Mouse (Mus musculus): ENCODE results near the gene Rela.

The Rela gene

DNA sequence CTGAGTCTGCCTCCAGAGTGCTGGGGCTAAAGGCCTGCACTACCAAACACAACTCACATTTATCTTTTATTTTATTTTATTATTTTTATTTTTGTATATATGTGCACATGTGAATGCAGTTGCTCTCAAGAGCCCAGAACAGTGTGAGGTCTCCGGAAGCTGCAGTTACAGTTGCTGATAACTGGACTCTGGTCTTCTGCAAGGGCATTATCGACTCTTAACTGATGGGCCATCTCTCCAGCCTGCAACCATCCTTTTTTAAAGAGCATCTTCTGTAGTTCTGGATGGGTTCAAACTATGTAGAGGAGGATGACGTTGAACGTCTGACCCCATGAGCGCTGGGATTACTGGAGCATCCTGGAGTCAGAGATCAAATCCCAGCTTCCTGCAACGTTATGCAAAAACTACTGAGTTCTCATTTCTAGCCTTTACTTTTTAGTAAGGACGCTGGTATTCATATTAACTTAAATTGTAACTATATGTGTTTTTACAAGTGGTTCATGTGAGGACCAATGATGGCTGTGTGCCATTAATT, 1.2 kb upstream of the Rela start:
- in situ Hi-C loops (cut with MboI, MseI) = no loop called here

- in situ Hi-C loops (cut with MboI, MseI) = no loop called here
Observed at GRCm38 (mm10) chr19:5636571-5637041, 677 bp upstream of the Rela start.

DNA sequence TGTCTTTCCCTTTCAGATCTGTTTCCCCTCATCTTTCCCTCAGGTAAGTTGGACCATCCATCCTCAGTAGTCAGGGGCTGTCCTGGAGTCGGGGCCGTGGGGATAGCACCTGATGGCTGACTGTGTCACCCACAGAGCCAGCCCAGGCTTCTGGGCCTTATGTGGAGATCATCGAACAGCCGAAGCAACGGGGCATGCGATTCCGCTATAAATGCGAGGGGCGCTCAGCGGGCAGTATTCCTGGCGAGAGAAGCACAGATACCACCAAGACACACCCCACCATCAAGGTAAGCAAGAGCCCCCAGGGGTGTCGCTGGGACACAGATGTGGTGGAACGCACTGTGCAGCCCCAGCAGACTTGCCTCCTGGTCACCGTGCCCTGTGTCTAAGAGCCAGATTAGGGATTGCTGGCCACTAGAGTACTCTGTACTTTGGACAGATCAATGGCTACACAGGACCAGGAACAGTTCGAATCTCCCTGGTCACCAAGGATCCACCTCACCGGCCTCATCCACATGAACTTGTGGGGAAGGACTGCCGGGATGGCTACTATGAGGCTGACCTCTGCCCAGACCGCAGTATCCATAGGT, 1.2 kb downstream of the Rela start:
- in situ Hi-C loops (cut with MboI, MseI) = no loop called here

- in situ Hi-C loops (cut with MboI, MseI) = no loop called here
Observed at GRCm38 (mm10) chr19:5640339-5640738, 3.1 kb downstream of the Rela start.

- in situ Hi-C loops (cut with MboI, MseI) = no loop called here
Observed at GRCm38 (mm10) chr19:5641021-5641420, 3.7 kb downstream of the Rela start.

DNA sequence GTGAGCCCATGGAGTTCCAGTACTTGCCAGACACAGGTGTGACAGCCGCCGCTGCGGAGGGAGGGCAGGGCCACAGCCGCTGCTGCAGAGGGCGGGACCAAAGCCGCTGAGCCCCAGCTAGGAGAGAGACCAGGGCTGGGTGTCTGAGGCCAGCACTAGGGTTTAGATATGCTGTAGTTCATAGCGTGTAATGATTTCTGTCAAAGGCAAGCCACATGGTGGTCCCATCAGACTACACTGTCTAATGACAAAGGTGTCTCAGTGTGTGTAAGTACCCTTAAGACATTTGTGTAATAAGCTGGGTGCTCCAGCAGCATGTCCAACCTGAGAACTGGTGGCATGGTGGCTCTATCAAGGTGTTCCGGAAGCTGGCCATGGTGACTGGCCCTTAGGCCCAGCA, 4.4 kb downstream of the Rela start:
- in situ Hi-C loops (cut with MboI, MseI) = no loop called here

- in situ Hi-C loops (cut with MboI, MseI) = no loop called here
Observed at GRCm38 (mm10) chr19:5645280-5645679, 8.0 kb downstream of the Rela start.

DNA sequence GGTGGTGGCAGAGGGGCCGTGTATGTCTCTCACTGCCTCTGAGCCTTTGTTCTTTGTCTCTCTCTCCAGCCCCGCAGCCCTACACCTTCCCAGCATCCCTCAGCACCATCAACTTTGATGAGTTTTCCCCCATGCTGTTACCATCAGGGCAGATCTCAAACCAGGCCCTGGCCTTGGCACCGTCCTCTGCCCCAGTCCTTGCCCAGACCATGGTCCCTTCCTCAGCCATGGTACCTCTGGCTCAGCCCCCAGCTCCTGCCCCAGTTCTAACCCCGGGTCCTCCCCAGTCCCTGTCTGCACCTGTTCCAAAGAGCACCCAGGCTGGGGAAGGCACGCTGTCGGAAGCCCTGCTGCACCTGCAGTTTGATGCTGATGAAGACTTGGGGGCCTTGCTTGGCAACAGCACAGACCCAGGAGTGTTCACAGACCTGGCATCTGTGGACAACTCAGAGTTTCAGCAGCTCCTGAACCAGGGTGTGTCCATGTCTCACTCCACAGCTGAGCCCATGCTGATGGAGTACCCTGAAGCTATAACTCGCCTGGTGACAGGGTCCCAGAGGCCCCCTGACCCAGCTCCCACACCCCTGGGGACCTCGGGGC, 9.5 kb downstream of the Rela start:
- in situ Hi-C loops (cut with MboI, MseI) = no loop called here

DNA sequence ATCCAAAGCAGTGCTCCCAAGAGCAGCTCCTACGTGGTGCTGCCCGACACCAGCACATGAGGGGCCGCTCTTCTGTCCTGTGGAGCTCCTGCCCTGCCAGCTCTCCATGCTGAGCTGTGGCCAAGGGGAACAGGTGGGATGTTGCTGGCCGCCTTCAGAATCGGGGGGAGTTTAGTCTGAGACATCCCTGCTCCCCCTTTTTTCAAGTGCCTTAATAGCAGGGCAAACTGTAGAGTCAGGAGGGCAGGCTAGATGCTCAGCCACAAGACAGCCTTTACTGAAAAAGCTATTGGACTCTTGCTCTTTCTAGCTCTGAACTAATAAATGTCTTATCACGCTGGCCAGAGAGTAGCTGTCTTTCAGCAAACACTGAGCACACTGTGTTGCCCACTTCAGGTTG, 10.5 kb downstream of the Rela start:
- in situ Hi-C loops (cut with MboI, MseI) = no loop called here

- in situ Hi-C loops (cut with MboI, MseI) = no loop called here
Observed at GRCm38 (mm10) chr19:5648401-5649297, 11.4 kb downstream of the Rela start.

- in situ Hi-C loops (cut with MboI, MseI) = no loop called here
Observed at GRCm38 (mm10) chr19:5649298-5649741, 12.0 kb downstream of the Rela start.

- in situ Hi-C loops (cut with MboI, MseI) = no loop called here
Observed at GRCm38 (mm10) chr19:5651502-5652274, 14.4 kb downstream of the Rela start.

DNA sequence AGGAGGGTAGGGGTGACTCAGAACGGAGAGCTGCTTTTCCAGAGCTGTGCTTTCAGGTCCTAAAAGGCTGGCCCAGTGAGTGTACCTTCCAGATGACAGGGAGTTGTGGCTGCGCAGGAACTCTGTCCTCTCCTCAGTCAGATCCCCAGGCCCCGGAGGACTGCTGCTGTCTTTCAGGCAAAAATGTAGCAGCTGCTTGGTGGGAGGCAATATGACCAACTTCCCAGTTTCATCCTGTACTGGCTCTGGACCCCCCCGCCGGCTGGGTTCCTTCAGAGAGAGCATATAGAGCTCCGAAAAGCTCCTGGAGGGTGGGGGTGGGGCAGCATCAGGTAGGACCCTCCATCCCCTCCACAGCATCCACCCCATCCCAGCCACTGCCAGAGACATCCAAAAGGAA, 15.3 kb downstream of the Rela start:
- in situ Hi-C loops (cut with MboI, MseI) = no loop called here

DNA sequence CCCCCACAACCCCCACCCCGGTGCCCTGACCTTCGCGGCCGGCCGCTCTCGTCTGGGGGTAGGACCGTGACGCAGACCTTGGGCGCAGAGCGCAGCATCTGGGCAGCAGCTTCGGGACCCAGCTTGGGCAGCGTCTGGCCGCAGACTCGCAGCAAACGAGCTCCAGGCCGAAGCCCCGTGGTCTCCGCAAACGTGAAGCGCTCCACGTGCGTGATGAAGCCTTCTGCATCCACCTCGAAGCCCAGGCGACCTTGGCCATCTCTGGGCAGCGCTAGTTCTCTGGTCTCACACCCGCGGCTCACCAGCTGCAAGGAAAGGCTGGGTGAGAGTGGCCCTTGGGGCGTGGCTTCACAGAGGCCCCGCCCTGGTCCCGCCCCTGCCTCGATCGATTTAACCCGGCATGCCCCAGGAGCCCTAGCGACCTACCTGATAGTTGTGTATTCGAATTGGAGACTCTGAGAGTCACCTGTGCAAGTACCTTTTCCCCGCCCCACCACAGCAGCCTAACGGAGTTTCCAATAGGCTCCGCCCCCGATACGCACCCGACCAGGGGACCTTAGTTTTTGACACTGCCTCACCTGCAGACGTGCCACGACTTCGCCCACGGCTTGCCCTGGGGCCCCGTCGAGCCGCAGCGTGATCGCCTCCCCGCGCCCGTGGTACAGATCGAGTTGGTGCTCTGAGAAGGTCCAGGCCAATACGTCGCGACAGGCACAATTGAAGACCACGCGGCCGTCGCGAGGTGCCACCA, 16.9 kb downstream of the Rela start:
- in situ Hi-C loops (cut with MboI, MseI) = no loop called here

- in situ Hi-C loops (cut with MboI, MseI) = no loop called here
Observed at GRCm38 (mm10) chr19:5654720-5655298, 17.5 kb downstream of the Rela start.

- in situ Hi-C loops (cut with MboI, MseI) = loop anchor here in 1 of 2 experiments (10.0 kb wide), 1 partner anchor 1494 kb away; no protein-coding TSS in a partner anchor
Observed at GRCm38 (mm10) chr19:5660942-5661751, 23.9 kb downstream of the Rela start.

DNA sequence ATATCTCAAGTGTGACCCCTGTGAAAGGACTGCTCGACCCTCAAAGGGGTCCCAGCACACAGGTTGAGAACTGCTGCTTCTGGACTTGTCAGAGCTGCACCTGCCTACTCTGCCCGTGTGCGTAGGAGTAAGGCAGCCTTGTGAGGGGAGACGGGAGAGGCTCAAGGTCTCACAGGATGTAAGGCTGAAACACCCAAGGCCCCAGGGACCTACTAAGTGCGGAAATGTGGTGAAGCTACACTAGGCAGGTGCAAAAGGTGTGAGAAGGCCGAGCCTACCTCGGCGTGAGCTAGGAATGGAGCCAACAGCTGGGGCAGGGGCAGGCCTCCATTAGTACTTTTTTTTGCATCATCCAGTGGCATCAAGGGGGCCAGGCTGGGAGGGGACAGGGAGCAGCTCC, 25.0 kb downstream of the Rela start:
- in situ Hi-C loops (cut with MboI, MseI) = loop anchor here in 1 of 2 experiments (10.0 kb wide), 1 partner anchor 1492 kb away; no protein-coding TSS in a partner anchor

DNA sequence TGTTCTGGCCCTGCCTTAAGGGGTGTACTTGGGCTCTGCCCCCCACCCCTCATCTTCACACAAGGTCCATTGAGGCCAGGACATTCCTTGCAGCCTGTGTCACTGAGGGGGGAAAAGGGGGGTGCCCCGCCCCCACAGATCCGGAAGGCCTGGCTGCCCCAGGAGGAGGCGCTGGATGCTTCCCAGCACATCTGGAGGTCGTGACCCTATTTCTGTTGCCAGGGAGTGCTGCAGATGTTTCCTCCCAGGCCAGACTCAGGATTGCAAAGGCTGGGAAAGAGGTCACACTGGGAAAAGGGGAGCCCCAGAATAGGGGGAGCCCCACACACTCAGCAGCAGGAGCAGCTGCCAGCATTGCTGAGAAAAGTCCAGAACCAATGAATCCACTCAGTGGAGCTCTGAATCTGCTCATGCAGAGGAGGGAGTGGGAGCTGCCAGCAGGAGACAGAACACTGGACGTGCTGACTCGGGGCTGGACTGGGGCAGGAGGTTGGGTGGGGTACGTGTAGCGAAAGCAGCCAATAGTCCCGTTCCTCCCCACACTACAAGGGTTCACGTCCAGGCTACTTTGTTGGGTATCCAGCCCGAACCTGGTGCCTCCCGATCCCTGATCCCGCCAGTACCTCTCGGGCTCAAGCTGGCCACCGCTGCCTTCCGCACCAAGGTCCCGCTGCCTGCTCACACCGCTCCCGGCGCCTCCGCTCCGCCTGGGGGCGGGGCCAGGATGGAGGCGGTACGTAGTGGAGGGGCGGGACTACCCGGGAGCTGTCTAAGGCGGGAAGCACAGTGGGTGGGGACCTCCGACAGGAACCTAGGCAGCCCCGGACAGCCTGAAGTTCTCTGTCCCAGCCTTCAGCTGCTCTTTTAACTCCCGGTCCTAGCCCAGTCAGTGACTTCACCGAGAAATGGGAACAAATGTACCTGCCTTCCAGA, 26.0 kb downstream of the Rela start, which contains the start of gene Sipa1:
TSS of gene Sipa1 (minus strand) at position 727 of the 933 bp plus-strand sequence.
- in situ Hi-C loops (cut with MboI, MseI) = loop anchor here in 1 of 2 experiments (10.0 kb wide), 1 partner anchor 1492 kb away; no protein-coding TSS in a partner anchor
